Mouse (Mus musculus) stomach, postnatal 0 days (tissue): ENCODE measurements around the gene Usp10. TPM values are rescaled to one million over a fixed set of nuclear protein-coding genes. Genes with fewer than 3 reads are reported as not detected.
A peak's percentile ranks its signal among the peaks of the same experiment; 100 is the strongest.

Experiments used
- ATAC-seq: fragments of 200-750 bp; cut with Nextera tagmentation; 2 replicates; pipeline ENCODE4 v1.8.0; 2017; ENCODE audit not compliant: low FRiP score, low TSS enrichment
- DNase-seq: peaks from one replicate; pipeline ENCODE4 v3.0.0-alpha.2; 2016; ENCODE audit warnings: low spot score
- H3K27ac ChIP-seq: fragments of 300-500 bp; sonication (generic); replicated peaks from 2 replicates; pipeline ENCODE4 v1.5.1; 2014; ENCODE audit warnings: mild to moderate bottlenecking, control low read depth
- H3K27me3 ChIP-seq: fragments of 300-500 bp; sonication (generic); 2 replicates; pipeline ENCODE4 v1.6.1; 2014; ENCODE audit warnings: low read length; ENCODE audit not compliant: control insufficient read depth, insufficient read depth
- H3K36me3 ChIP-seq: fragments of 300-500 bp; sonication (generic); 2 replicates; pipeline ENCODE4 v1.6.1; 2014; ENCODE audit warnings: low read length, mixed read lengths; ENCODE audit not compliant: control insufficient read depth, insufficient read depth
- H3K4me1 ChIP-seq: fragments of 300-500 bp; sonication (generic); replicated peaks from 2 replicates; pipeline ENCODE4 v1.6.1; 2014; ENCODE audit warnings: antibody characterized with exemption; ENCODE audit not compliant: control insufficient read depth, insufficient read depth
- H3K4me2 ChIP-seq: fragments of 300-500 bp; sonication (generic); replicated peaks from 2 replicates; pipeline ENCODE4 v1.6.1; 2014; ENCODE audit warnings: low read depth, mild to moderate bottlenecking, control low read depth, moderate library complexity
- H3K4me3 ChIP-seq: fragments of 300-500 bp; sonication (generic); 2 replicates; pipeline ENCODE4 v1.5.1; 2014; ENCODE audit warnings: low read depth, low read length, control low read depth
- H3K9ac ChIP-seq: fragments of 300-500 bp; sonication (generic); 2 replicates; pipeline ENCODE4 v1.6.1; 2014; ENCODE audit warnings: mild to moderate bottlenecking, low read length, control low read depth, mixed read lengths
- H3K9me3 ChIP-seq: fragments of 300-500 bp; sonication (generic); 2 replicates; pipeline ENCODE4 v1.6.1; 2016; ENCODE audit warnings: low read length; ENCODE audit not compliant: control insufficient read depth
- CTCF ChIP-seq: IDR thresholded peaks from 2 replicates; pipeline ENCODE4 v1.5.1; 2016; ENCODE audit warnings: antibody characterized with exemption, low read depth, mild to moderate bottlenecking, moderate library complexity
- EP300 ChIP-seq: optimal IDR thresholded peaks from 2 replicates; pipeline ENCODE3; 2016; ENCODE audit warnings: antibody characterized with exemption
- WGBS: fragments of 180-500 bp; shearing (Covaris S2); extraction: QIAGEN DNeasy Blood & Tissue Kit; methylation state at CpG from one replicate; pipeline ENCODE4 v1.1.7; 2014; 5-methylcytosine and 5-hydroxymethylcytosine counted together
- polyA plus RNA-seq: library from polyadenylated mRNA; unstranded; fragments of >200 nt; fragmentation: Nextera tagmentation; extraction: Ambion mirVana; gene quantifications from 2 replicates; pipeline ENCODE4 v1.2.1, GENCODE M21; 2015

The Usp10 gene
- polyA plus RNA-seq, 1 experiment from 2014 or later = 54.5 TPM

DNA sequence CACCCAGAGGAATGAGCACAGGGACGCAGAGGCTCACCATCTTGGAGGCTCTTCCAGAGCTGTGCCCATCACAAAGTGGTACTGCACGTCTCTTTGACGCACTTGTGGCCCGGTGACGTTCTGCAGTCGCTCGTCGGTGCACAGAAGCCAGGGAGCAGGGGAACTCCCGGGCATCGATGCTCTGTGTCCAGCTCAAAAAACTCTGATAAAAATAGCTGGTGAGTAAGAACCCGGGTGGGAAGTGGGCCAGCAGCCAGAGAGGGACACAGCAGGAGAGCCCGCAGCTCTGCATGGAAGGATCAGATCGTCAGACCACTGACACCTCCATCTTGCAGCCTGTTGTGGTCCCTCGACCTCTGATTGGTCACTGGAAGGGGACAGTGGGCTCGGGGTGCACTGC lies 77.9 kb downstream of the Usp10 start:
- H3K4me2 ChIP-seq = no peak overlapping the region
- H3K9ac ChIP-seq = no peak overlapping the region
- no peaks in the 10 kb centered on the region for H3K4me1 ChIP-seq
- H3K9me3 ChIP-seq = no peaks in the 10 kb centered on the region
- H3K4me3 ChIP-seq = no peak overlapping the region
- no peaks in the 10 kb centered on the region for H3K36me3 ChIP-seq
- no peaks in the 10 kb centered on the region for H3K27me3 ChIP-seq
- WGBS = 55% methylated on average over 15 of the region's 15 CpGs
- no peak for ATAC-seq
- no peak overlapping the region for H3K27ac ChIP-seq
- TF ChIP-seq EP300 (no peak), CTCF (no peak)
- no peak for DNase-seq

DNA sequence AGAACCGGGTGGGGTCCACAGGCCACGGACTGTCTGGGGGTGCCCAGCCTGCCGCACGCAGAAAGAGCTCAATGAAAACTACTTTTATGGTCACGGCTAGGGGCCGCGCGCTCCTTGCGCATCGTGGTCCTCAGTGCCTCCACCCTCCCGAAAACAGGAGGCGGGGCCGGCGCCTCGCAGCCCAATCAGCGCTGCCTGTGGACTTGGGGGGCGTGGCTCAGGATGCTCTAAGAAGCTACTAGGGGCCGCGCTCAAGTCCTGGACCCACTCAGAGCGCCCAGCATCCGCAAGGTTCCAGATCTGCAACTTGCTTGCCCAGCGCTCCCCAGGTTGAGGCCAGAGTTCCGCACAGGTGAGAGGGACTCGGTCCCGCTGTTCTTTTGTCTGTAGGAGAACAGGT lies 82.1 kb downstream of the Usp10 start, which contains the start of gene Crispld2:
Crispld2 (plus strand) TSS at position 190 of the 400 bp plus-strand sequence.
- Histone ChIP-seq H3K36me3 (no peaks in the 10 kb centered on the region), H3K4me3 (peak within 1 kb of the TSS; percentile 48), H3K4me1 (no peaks in the 10 kb centered on the region), H3K4me2 (peak within 1 kb of the TSS; percentile 54), H3K27me3 (no peaks in the 10 kb centered on the region), H3K9ac (peak within 1 kb of the TSS; percentile 64), H3K27ac (peak within 1 kb of the TSS; percentile 40), H3K9me3 (no peaks in the 10 kb centered on the region)
- DNase-seq (peak; percentile 75), ATAC-seq (peak; percentile 85)
- WGBS = under 1% methylated on average over 25 of the region's 25 CpGs
- TF ChIP-seq EP300 (no peak), CTCF (peak; percentile 63)

DNA sequence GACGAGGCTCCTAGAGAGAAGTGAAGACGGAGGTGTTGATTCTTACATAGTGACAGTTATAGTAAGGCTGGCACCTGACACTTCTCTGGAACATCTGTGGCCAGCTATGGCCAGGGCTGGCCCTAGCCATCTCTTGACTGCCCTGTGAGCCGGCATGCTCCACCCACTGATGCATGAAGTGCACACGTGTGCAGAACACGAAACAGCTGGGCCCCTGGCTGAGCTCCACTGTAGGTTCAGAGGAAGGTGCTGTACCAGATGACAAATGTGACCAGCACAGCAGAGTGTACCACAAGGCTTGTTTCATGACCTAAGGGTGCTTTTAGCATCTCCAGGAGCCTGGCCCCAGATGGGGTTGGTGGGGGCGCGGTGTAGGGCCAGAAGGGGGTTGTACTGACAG lies 84.0 kb downstream of the Usp10 start:
- Histone ChIP-seq H3K27me3 (no peaks in the 10 kb centered on the region), H3K9ac (peak overlapping the region; percentile 45), H3K4me1 (no peaks in the 10 kb centered on the region), H3K27ac (no peak overlapping the region), H3K4me2 (peak overlapping the region; percentile 54), H3K9me3 (no peaks in the 10 kb centered on the region), H3K36me3 (no peaks in the 10 kb centered on the region), H3K4me3 (peak overlapping the region; percentile 48)
- WGBS = 39% methylated on average over 7 of the region's 7 CpGs
- no peak for DNase-seq
- TF ChIP-seq CTCF (no peak), EP300 (no peak)
- no peak for ATAC-seq

DNA sequence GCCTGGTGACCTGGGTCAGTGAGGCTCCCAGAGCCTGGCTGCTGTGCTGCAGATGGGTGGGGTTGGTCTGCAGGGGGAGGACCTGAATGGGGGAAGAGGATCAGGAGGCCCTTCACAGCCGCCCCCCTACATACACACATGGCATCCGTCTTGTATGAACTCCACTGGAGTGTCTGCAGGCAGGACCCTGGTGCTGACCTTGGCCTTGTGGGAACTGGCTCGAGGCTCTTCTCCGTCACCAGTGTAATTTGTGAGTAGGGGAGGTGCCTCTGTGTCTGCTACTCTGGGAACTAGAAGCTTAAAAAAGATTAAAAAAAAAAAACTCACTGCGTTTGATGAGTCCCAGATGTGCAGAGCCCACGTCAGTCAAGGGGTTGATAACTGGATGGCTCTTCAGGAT lies 84.4 kb downstream of the Usp10 start:
- 37% methylated on average over 6 of the region's 6 CpGs for WGBS
- H3K27me3 ChIP-seq = no peaks in the 10 kb centered on the region
- H3K36me3 ChIP-seq = no peaks in the 10 kb centered on the region
- peak overlapping the region; percentile 48 for H3K4me3 ChIP-seq
- H3K9ac ChIP-seq = peak overlapping the region; percentile 45
- no peak for ATAC-seq
- no peak overlapping the region for H3K27ac ChIP-seq
- no peaks in the 10 kb centered on the region for H3K9me3 ChIP-seq
- no peak for DNase-seq
- H3K4me1 ChIP-seq = no peaks in the 10 kb centered on the region
- no peak for TF ChIP-seq EP300
- no peak for TF ChIP-seq CTCF
- peak overlapping the region; percentile 54 for H3K4me2 ChIP-seq

DNA sequence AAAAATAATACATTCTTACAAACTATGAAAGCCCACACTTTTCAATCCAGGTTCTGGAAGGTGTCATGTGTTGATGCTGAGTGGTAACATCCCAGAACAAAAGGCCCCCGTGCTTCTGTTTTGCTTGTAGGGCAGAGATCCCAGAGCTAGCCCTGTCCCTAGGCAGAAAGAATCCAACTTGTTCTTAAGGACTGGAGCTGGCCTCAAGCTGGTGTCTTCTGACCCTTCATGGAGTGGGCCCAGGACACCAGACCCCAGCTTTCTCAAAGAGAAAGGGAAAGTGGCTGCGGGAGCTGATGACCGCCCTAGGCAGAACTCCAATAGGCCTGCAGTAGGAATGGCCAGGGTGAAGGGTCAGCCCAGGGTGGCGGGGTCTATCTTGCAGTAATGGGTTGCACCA lies 87.1 kb downstream of the Usp10 start:
- DNase-seq (no peak), ATAC-seq (no peak)
- TF ChIP-seq EP300 = no peak
- TF ChIP-seq CTCF = no peak
- Histone ChIP-seq H3K4me2 (no peak overlapping the region), H3K9me3 (no peaks in the 10 kb centered on the region), H3K27me3 (no peaks in the 10 kb centered on the region), H3K4me1 (no peaks in the 10 kb centered on the region), H3K36me3 (no peaks in the 10 kb centered on the region), H3K27ac (no peak overlapping the region), H3K9ac (no peak overlapping the region), H3K4me3 (no peak overlapping the region)
- 77% methylated on average over 4 of the region's 4 CpGs for WGBS

DNA sequence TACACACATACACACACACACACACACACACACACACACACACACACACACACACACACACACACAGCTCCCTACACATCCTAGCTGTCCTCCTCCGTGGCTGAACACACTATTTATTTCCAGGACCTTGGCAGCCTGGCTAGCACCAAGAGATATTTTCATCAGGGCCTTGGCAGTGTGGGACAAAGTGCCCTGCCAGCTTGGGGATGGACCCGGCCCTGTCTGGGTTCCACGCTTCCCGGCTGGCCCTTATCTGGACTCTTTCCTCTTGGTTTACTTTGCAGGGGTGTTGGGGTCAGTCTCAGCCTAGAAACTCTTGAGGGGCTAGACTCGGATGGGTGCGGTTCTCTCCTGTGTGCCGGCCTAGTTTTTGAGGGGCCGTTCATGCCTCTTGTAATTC lies 90.3 kb downstream of the Usp10 start:
- no peaks in the 10 kb centered on the region for H3K36me3 ChIP-seq
- no peaks in the 10 kb centered on the region for H3K4me1 ChIP-seq
- no peak overlapping the region for H3K4me2 ChIP-seq
- H3K27ac ChIP-seq = peak overlapping the region; percentile 49; the same call in 1 of the 2 replicates
- no peak overlapping the region for H3K9ac ChIP-seq
- ATAC-seq = peak; percentile 15; the same call in 1 of the 2 replicates
- 14% methylated on average over 8 of the region's 8 CpGs for WGBS
- no peak for TF ChIP-seq EP300
- no peak for TF ChIP-seq CTCF
- no peaks in the 10 kb centered on the region for H3K9me3 ChIP-seq
- no peak overlapping the region for H3K4me3 ChIP-seq
- no peak for DNase-seq
- H3K27me3 ChIP-seq = no peaks in the 10 kb centered on the region
